Mouse (Mus musculus): ENCODE measurements around the gene Cfap99.

The Cfap99 gene

GRCm38 (mm10) chr5:34276746-34277145 lies 11.7 kb upstream of the Cfap99 start:
- CTCF ChIA-PET: no interaction called here

DNA sequence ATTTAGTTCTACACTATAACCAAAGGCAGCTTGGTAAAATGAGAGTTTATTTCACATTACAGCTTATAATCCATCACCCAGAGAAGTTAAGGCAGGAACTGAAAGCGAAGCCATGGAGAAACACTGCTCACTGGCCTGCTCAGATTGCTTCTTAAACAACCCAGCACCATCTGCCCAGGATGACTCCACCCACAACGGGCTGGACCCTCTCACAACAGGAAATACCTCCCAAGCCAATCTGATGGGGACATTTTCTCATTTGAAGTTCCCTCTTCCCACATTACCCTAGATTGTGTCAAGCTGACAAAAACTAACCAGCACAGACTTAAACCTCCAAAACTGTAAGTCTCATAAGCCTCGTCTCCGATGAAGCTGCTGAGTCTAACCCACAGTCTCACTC lies 10.3 kb upstream of the Cfap99 start:
- CTCF ChIA-PET: no interaction called here

GRCm38 (mm10) chr5:34279214-34279613 lies 9.2 kb upstream of the Cfap99 start:
- CTCF ChIA-PET: interaction anchor here (0.5 kb wide), 1 partner anchor 39 kb away, joined by 3 read pairs; no protein-coding TSS in a partner anchor

DNA sequence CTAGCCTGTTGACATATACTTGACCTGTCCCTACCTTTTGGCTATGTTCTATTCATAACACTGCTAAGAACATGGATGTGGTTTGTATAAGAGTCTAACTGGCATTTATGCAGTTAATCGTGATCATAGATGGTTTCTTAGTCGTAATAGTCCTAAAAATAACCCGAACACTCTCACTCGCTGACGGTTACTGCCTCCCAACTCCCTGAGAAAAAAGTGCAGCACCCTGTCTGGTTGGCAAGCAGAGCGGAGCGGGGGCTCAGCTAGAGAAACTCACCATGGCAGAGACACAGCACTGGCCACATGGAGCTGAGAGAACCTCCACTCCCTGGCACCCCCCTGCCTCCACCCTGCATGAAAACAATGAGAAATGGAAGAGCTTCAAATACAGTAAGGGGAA lies 7.4 kb upstream of the Cfap99 start:
- CTCF ChIA-PET: interaction anchor here (0.5 to 0.8 kb wide), 2 partner anchors 14 kb away, joined by 3 read pairs; no protein-coding TSS in a partner anchor

GRCm38 (mm10) chr5:34283355-34283754 lies 5.0 kb upstream of the Cfap99 start:
- CTCF ChIA-PET: no interaction called here

- CTCF ChIA-PET: no interaction called here
These were observed 4.1 kb upstream of the Cfap99 start for GRCm38 (mm10) chr5:34284156-34284750.

GRCm38 (mm10) chr5:34285285-34285684 lies 3.1 kb upstream of the Cfap99 start:
- CTCF ChIA-PET: interaction anchor here (0.6 kb wide), 1 partner anchor 107 kb away, joined by 6 read pairs; no protein-coding TSS in a partner anchor

DNA sequence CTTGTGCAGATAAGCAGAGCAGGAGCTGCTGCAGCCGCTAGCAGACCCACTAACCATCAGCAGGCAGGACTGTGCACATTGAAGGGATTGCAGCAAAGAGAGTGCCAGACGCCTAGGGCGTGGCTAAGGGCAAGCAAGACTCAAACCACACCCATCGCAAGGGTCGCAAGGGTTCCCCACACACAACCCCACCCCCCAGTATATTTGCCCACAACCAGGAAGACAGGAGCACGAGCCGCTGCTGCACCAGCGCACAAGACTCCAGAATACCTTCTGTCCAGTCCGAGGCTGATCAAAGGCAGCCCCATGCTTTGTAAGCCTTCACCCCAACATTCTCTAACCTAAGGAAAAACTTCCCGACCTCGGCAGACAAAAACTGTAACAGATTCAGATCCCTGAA lies 1.9 kb upstream of the Cfap99 start:
- CTCF ChIA-PET: no interaction called here

DNA sequence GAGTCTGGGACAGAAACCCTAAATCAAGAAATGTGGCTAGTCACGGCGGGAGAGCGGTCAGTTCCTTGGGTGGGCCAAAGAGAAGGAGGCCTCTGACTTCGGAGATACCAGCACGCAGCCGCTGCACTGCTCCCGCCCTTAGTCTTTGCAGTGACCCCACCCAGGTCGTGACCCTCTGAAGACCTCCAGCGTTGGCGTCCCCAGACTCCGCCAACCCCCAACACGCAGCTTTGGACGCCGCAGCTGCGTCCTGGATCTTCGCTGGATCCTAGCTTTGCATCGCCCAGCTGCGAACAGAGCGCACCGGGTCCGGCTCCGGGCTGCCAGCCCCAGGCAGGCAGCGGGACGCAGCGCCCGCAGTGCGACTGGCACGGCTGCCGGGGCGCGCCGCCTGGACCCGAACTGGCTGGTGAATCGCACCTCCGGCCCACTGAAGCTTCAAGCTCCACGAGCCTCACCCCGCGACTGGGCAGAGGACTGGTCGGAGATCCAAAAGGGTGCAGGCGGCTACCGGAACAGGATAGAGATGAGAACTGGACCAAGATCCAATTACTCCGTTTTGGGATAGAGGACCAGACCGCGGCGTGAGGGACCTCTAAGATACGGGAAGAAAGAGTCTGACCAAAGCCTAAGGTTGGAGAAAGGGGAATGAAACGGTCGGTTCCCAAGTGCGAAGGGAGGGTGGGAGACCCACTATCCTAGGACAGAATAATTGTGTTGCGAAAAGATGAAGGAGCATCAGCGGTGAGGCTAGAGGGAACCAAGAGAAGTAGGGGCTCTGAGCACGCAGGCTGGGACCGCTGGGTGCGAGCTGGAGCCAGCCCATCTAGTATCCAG lies 1.2 kb upstream of the Cfap99 start:
- CTCF ChIA-PET: no interaction called here

GRCm38 (mm10) chr5:34287838-34288145 lies 608 bp upstream of the Cfap99 start:
- CTCF ChIA-PET: no interaction called here

DNA sequence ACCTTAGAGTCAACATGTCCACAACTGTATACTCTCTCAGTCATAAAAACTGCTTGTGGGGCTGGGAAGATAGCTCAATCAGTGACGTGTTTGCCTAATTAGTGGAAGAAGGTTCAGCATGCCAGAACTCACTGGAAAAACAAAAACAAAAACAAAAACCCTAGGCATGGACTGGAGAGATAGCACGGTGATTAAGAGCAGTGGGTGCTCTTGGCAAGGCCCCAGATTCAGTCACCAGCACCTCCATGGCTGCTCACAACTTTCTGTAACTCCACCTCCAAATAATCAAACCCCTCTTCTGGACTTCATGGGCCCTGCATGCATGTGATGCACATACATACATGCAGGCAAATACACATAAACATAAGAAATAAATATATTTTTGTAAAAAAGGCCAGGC lies 886 bp downstream of the Cfap99 start:
- CTCF ChIA-PET: no interaction called here

DNA sequence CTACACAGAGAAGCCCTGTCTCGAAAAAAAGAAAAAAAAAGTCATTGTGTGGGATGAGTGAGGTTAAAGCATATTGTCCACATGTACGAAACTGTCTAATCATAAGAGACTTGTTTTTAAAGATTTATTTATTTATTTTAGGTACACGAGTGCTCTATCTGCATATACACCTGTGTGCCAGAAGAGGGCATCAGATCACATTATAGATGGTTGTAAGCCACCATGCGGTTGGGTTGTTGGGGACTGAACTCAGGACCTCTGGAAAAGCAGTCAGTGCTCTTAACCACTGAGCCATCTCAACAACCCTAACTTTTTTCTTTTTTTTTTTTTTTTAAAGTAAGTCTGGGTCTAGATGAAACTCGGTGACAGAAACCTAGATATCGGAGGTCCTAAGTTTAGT lies 5.0 kb downstream of the Cfap99 start:
- CTCF ChIA-PET: no interaction called here

GRCm38 (mm10) chr5:34294696-34295095 lies 6.3 kb downstream of the Cfap99 start:
- CTCF ChIA-PET: no interaction called here

DNA sequence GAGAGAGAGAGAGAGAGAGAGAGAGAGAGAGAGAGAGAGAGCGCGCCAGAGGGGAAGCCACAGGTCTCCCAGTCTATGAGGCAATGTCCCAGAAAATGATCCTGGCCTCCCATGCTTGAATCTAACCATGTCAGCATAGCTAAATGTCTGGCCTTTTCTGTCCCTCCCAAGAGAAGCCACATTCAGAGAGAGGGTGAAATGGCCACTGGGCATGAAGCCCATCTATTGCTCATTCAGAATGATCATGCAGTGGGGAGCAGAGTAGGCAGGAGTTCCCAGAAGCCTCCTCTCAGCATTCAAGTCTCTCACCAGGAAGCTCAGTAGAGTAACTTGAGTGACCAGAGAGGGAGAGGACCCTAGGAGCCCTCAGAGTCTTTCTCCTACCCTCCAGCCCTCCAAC lies 6.7 kb downstream of the Cfap99 start:
- CTCF ChIA-PET: interaction anchor here (0.6 kb wide), 1 partner anchor 14 kb away, joined by 3 read pairs; no protein-coding TSS in a partner anchor

GRCm38 (mm10) chr5:34298061-34298460 lies 9.7 kb downstream of the Cfap99 start:
- CTCF ChIA-PET: interaction anchor here (0.7 kb wide), 1 partner anchor 130 kb away, joined by 3 read pairs; no protein-coding TSS in a partner anchor

- CTCF ChIA-PET: no interaction called here
These were observed 10.6 kb downstream of the Cfap99 start for GRCm38 (mm10) chr5:34298937-34299535.

DNA sequence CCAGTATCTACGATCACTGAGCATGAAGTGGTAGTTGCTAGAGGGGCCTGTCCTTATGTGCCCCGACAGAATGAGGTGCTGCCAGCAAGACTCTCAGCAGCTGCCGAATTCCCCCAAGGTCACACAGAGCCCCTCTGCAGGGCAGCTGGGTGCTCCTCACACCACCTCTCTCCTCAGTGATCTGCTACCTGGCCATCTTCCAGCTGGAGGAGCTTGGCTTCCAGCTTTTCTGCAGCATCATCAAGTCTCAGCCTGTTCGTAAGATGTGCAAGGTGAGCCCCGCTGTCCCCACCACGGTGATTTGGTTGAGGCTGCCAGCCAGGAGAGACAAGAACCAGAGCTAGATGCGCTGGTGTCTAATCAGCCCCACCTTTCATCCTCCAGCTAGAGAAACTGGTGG lies 14.0 kb downstream of the Cfap99 start:
- CTCF ChIA-PET: no interaction called here

DNA sequence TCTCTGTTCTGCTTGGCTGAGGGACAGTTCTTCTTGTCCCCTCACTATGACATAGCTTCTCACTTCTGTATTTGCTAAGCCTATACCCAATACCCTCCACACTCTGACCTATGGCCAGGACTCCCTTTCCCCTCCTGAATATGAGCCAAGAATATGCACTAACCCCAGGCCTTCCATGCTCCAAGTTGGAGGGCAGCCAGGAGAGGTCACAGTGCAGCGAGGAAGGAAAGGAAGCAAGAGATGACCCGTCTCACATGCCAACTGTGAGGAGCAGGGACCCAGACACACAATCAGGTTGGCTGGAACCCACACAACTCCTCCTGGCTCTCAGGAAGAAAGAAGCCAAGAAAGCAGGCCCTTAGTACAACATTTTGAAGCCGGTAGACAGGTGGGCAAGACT lies 20.6 kb downstream of the Cfap99 start:
- CTCF ChIA-PET: no interaction called here

DNA sequence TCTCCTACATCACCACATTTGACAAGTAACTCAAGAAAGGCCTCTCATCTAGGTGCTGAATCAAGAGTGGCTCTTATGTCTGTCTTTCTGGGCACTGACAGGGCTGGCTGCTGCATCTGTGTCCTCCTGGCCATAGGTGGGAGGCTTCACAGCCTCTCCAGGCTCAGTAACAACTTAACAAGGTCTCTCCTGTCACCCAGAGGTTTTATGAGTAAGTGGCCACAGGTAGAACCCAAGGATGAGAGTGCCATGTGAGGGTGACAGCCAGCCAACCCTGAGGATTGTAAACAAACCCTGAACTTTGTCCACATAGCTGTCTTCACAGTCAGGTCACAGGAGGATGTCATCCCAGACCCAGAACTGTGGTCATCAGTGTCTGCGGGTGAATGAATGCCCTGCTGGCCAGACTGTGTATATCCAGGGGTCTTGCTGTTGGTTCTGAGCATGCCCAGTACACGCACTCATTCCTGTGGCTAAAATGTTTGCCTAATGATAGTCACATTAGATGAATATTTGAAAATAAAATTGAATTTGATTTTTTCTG lies 31.2 kb downstream of the Cfap99 start:
- CTCF ChIA-PET: no interaction called here

DNA sequence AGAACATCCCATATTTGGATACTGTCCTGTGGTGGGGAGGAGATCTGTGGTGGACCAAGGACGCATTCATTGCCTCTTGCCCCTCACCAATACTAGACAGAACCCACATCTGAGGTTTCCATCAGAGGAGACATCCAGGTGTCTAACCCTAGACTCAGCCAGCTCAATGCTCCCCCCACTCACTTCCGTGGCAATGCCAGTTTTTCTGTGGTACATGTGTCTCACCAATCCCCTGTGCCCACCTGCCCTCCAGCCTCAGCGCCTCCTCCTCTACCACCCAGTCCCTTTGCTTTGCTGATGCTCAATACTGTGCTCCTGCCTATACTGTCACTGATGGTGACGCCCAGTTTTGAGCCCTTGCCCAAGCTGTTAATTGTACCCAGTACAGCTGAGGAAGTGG lies 32.8 kb downstream of the Cfap99 start:
- CTCF ChIA-PET: no interaction called here

DNA sequence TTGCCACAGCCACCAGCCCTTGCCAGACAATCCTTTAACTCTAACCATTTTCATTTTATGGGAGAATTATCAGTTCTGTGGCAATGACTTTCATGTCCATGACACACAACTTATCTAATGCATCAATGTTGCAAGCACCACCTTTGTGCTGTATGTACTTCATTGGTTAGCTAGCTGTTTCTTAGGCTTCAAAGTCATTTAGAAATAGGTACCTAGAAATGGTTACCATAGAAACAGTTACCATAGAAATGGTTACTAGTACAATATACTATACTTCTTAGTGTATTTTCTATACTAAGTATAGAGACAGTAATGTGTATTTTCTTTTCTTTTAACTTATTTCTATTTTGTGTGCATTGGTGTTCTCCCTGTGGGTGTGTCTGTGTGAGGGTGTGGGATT lies 36.9 kb downstream of the Cfap99 start:
- CTCF ChIA-PET: no interaction called here

GRCm38 (mm10) chr5:34326249-34326691 lies 37.9 kb downstream of the Cfap99 start:
- CTCF ChIA-PET: no interaction called here

Data from spleen, embryonic (tissue).